Mouse (Mus musculus) midbrain, embryonic 12.5 days (tissue): ENCODE data around the gene Raph1. TPM values are rescaled to one million over a fixed set of nuclear protein-coding genes. Genes with fewer than 3 reads are reported as not detected.
"Not testable (repeated sequence)": the region's sequence is repeated elsewhere in the genome, so short reads cannot be mapped to it uniquely, and the experiment has no call there.

Experiments
- ATAC-seq: fragments of 200-750 bp; cut with Nextera tagmentation; 2 replicates; pipeline ENCODE4 v1.8.0; 2017; ENCODE audit warnings: low read depth, moderate TSS enrichment, moderate library complexity; ENCODE audit not compliant: low FRiP score
- H3K27ac ChIP-seq: fragments of 300-500 bp; sonication (generic); replicated peaks from 2 replicates; pipeline ENCODE4 v1.5.1; 2016; ENCODE audit warnings: mild to moderate bottlenecking
- H3K27me3 ChIP-seq: fragments of 300-500 bp; sonication (generic); 2 replicates; pipeline ENCODE4 v1.6.1; 2016; ENCODE audit warnings: mild to moderate bottlenecking
- H3K36me3 ChIP-seq: fragments of 300-500 bp; sonication (generic); 2 replicates; pipeline ENCODE4 v1.6.1; 2016
- H3K4me1 ChIP-seq: fragments of 300-500 bp; sonication (generic); 2 replicates; pipeline ENCODE4 v1.6.1; 2016
- H3K4me2 ChIP-seq: fragments of 300-500 bp; sonication (generic); replicated peaks from 2 replicates; pipeline ENCODE4 v1.6.1; 2016; ENCODE audit warnings: mild to moderate bottlenecking, moderate library complexity
- H3K4me3 ChIP-seq: fragments of 300-500 bp; sonication (generic); 2 replicates; pipeline ENCODE4 v1.5.1; 2016; ENCODE audit warnings: mild to moderate bottlenecking
- H3K9ac ChIP-seq: fragments of 300-500 bp; sonication (generic); replicated peaks from 2 replicates; pipeline ENCODE4 v1.6.1; 2016; ENCODE audit warnings: mild to moderate bottlenecking, moderate library complexity
- H3K9me3 ChIP-seq: fragments of 300-500 bp; sonication (generic); 2 replicates; pipeline ENCODE4 v1.6.1; 2016; ENCODE audit warnings: mild to moderate bottlenecking
- WGBS: fragments of 180-500 bp; shearing (Covaris S2); methylation state at CpG from one replicate; pipeline ENCODE4 v1.1.7; 2016; 5-methylcytosine and 5-hydroxymethylcytosine counted together
- microRNA-seq: library from miRNA; unstranded; fragments of <30 nt; microRNA quantifications from one replicate; pipeline ENCODE4, GENCODE M21; 2017
- polyA plus RNA-seq: library from polyadenylated mRNA; unstranded; fragments of >200 nt; fragmentation: Nextera tagmentation; extraction: Ambion mirVana; gene quantifications from 2 replicates; pipeline ENCODE4 v1.2.1, GENCODE M21; 2016

Gene Raph1
- polyA plus RNA-seq, 1 experiment from 2014 or later = 24.9 TPM

- Histone ChIP-seq H3K36me3 (peaks cover 40% of the 10 kb centered on the region), H3K4me3 (no peak overlapping the region), H3K9me3 (no peaks in the 10 kb centered on the region), H3K27me3 (no peaks in the 10 kb centered on the region), H3K9ac (no peak overlapping the region), H3K4me1 (no peaks in the 10 kb centered on the region), H3K4me2 (no peak overlapping the region), H3K27ac (no peak overlapping the region)
- no peak for ATAC-seq
- 86% methylated on average over 3 of the region's 3 CpGs for WGBS
These were observed 81.3 kb downstream of the Raph1 start for GRCm38 (mm10) chr1:60485649-60486048.

DNA sequence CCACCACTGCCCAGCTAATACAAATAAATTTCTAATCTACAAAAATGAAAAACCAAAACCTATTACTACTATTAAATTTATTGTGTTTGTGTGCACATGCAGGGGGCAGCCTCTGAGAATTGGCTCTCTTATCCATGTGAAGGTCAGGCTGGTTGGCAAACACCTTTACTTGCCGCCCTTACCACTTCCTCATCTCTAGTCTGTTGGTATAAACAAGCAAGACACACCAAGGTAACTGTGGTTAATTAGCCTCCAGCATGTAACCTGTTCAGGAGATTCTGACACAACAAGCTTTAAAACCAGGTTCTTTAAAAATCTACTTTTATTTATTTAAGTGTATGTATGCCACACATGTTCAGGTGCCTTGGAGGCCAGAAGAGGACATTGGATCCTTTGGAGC lies 84.0 kb downstream of the Raph1 start:
- ATAC-seq = no peak
- no peak overlapping the region for H3K4me3 ChIP-seq
- no peak overlapping the region for H3K27ac ChIP-seq
- no peaks in the 10 kb centered on the region for H3K9me3 ChIP-seq
- H3K36me3 ChIP-seq = peaks cover 23% of the 10 kb centered on the region
- H3K27me3 ChIP-seq = no peaks in the 10 kb centered on the region
- H3K4me2 ChIP-seq = no peak overlapping the region
- no peak overlapping the region for H3K9ac ChIP-seq
- 91% methylated on average over 1 of the region's 1 CpGs for WGBS
- no peaks in the 10 kb centered on the region for H3K4me1 ChIP-seq

- 71% methylated on average over 1 of the region's 1 CpGs for WGBS
- no peaks in the 10 kb centered on the region for H3K9me3 ChIP-seq
- H3K4me3 ChIP-seq = no peak overlapping the region
- ATAC-seq = no peak
- no peaks in the 10 kb centered on the region for H3K27me3 ChIP-seq
- H3K9ac ChIP-seq = no peak overlapping the region
- no peak overlapping the region for H3K27ac ChIP-seq
- peaks cover 27% of the 10 kb centered on the region for H3K36me3 ChIP-seq
- no peak overlapping the region for H3K4me2 ChIP-seq
- no peaks in the 10 kb centered on the region for H3K4me1 ChIP-seq
These were observed 85.3 kb downstream of the Raph1 start for GRCm38 (mm10) chr1:60481561-60481960.

- Histone ChIP-seq H3K4me2 (no peak overlapping the region), H3K9me3 (no peaks in the 10 kb centered on the region), H3K4me3 (no peak overlapping the region), H3K36me3 (peaks cover 29% of the 10 kb centered on the region), H3K27me3 (no peaks in the 10 kb centered on the region), H3K9ac (no peak overlapping the region), H3K27ac (no peak overlapping the region), H3K4me1 (no peaks in the 10 kb centered on the region)
- WGBS = 91% methylated on average over 7 of the region's 7 CpGs
- no peak for ATAC-seq
These were observed 96.4 kb downstream of the Raph1 start for GRCm38 (mm10) chr1:60470541-60470940.

DNA sequence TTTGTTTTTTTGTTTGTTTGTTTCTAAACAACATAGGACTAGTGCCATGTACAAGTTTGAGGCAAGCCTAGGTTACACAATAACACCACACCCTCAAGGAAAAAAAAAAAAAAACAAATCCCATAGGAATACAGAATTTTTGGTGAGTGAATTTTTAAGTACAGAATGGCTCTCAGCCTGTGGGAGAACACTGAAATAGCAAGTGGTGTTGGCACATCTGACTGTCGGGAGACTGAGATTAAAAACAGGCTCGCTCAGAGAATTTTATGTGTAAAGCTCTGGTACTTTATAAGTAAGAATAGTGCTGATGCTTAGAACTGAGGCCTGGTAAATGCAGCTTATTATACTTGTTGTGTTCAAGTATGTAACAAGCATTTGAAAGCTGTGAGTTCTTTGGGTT lies 97.4 kb downstream of the Raph1 start:
- H3K4me1 ChIP-seq = no peaks in the 10 kb centered on the region
- no peaks in the 10 kb centered on the region for H3K27me3 ChIP-seq
- WGBS = 92% methylated on average over 2 of the region's 2 CpGs
- no peaks in the 10 kb centered on the region for H3K9me3 ChIP-seq
- no peak overlapping the region for H3K4me3 ChIP-seq
- H3K9ac ChIP-seq = no peak overlapping the region
- no peak overlapping the region for H3K4me2 ChIP-seq
- ATAC-seq = no peak
- peaks cover 32% of the 10 kb centered on the region for H3K36me3 ChIP-seq
- H3K27ac ChIP-seq = no peak overlapping the region

GRCm38 (mm10) chr1:60460623-60461022 lies 106.3 kb downstream of the Raph1 start:
- WGBS = 100% methylated on average over 1 of the region's 1 CpGs
- ATAC-seq = no peak
- no peak overlapping the region for H3K27ac ChIP-seq
- H3K36me3 ChIP-seq = peaks cover 8% of the 10 kb centered on the region
- no peak overlapping the region for H3K4me2 ChIP-seq
- H3K27me3 ChIP-seq = no peaks in the 10 kb centered on the region
- no peaks in the 10 kb centered on the region for H3K4me1 ChIP-seq
- no peak overlapping the region for H3K9ac ChIP-seq
- no peaks in the 10 kb centered on the region for H3K9me3 ChIP-seq
- H3K4me3 ChIP-seq = no peak overlapping the region

GRCm38 (mm10) chr1:60449896-60450295 lies 117.0 kb downstream of the Raph1 start:
- no peak overlapping the region for H3K27ac ChIP-seq
- H3K4me1 ChIP-seq = no peaks in the 10 kb centered on the region
- H3K4me2 ChIP-seq = no peak overlapping the region
- no peaks in the 10 kb centered on the region for H3K9me3 ChIP-seq
- H3K36me3 ChIP-seq = peaks cover 41% of the 10 kb centered on the region
- no peak overlapping the region for H3K9ac ChIP-seq
- 43% methylated on average over 1 of the region's 1 CpGs for WGBS
- H3K4me3 ChIP-seq = no peak overlapping the region
- no peak for ATAC-seq
- H3K27me3 ChIP-seq = no peaks in the 10 kb centered on the region

DNA sequence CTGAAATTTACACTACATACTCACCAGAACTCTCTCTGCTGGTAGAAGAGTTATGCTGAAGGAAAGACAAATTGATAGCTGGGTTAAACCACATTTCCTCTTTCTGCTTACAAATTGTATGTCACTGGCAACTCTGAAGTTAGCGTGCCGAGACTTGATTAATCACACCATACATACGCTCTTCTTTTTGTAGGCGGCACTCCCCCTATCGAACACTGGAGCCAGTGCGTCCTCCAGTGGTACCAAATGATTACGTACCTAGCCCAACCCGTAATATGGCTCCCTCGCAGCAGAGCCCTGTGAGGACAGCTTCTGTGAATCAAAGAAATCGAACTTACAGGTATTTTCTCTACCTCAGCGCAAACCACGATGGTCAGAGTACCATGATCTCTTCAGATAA lies 119.8 kb downstream of the Raph1 start:
- H3K27ac ChIP-seq = no peak overlapping the region
- no peak overlapping the region for H3K9ac ChIP-seq
- H3K36me3 ChIP-seq = peaks cover 37% of the 10 kb centered on the region
- no peaks in the 10 kb centered on the region for H3K27me3 ChIP-seq
- H3K4me2 ChIP-seq = no peak overlapping the region
- no peaks in the 10 kb centered on the region for H3K9me3 ChIP-seq
- ATAC-seq = no peak
- H3K4me3 ChIP-seq = no peak overlapping the region
- no peaks in the 10 kb centered on the region for H3K4me1 ChIP-seq
- 93% methylated on average over 12 of the region's 12 CpGs for WGBS

GRCm38 (mm10) chr1:60441438-60441837 lies 125.5 kb downstream of the Raph1 start:
- not testable (repeated sequence) for H3K9ac ChIP-seq, H3K4me3 ChIP-seq, H3K4me2 ChIP-seq, ATAC-seq, H3K27me3 ChIP-seq, H3K27ac ChIP-seq, H3K9me3 ChIP-seq, H3K4me1 ChIP-seq
- 80% methylated on average over 5 of the region's 5 CpGs for WGBS
- peaks cover 22% of the 10 kb centered on the region for H3K36me3 ChIP-seq

- 15% methylated on average over 1 of the region's 1 CpGs for WGBS
- no peaks in the 10 kb centered on the region for H3K9me3 ChIP-seq
- no peak overlapping the region for H3K4me3 ChIP-seq
- H3K27me3 ChIP-seq = no peaks in the 10 kb centered on the region
- no peak overlapping the region for H3K4me2 ChIP-seq
- 0 out of 2 replicates have a peak, but pooled peaks cover 6% of the 10 kb centered on the region for H3K36me3 ChIP-seq
- no peak overlapping the region for H3K9ac ChIP-seq
- H3K27ac ChIP-seq = no peak overlapping the region
- ATAC-seq = no peak
- H3K4me1 ChIP-seq = 0 out of 2 replicates have a peak, but pooled peaks cover 2% of the 10 kb centered on the region
These were observed 134.4 kb downstream of the Raph1 start for GRCm38 (mm10) chr1:60432497-60432896.

Small RNAs within 50 kb of the gene (microRNA-seq; reads per million reads assigned to microRNA genes)
- gene Gm23762 = not detected

Other genes starting within 250 kb of the Raph1 start
- gene Cyp20a1, start 223.8 kb downstream of the Raph1 start, polyA plus RNA-seq = 20.2 and 22.4 TPM in 2 replicates
- gene Abi2, start 157.5 kb downstream of the Raph1 start, polyA plus RNA-seq = 65.7 and 78.8 TPM in 2 replicates
- 0.13 and 0.20 TPM in 2 replicates for gene Cd28, start 149.7 kb upstream of the Raph1 start, polyA plus RNA-seq